Mouse (Mus musculus): ENCODE data around the gene Plch2. TPM values are rescaled to one million over a fixed set of nuclear protein-coding genes. Genes with fewer than 3 reads are reported as not detected.
A peak's percentile ranks its signal among the peaks of the same experiment; 100 is the strongest.

Gene Plch2
- total RNA-seq, 2 experiments from 2014 or later, result 0.33 to 0.35 TPM

DNA sequence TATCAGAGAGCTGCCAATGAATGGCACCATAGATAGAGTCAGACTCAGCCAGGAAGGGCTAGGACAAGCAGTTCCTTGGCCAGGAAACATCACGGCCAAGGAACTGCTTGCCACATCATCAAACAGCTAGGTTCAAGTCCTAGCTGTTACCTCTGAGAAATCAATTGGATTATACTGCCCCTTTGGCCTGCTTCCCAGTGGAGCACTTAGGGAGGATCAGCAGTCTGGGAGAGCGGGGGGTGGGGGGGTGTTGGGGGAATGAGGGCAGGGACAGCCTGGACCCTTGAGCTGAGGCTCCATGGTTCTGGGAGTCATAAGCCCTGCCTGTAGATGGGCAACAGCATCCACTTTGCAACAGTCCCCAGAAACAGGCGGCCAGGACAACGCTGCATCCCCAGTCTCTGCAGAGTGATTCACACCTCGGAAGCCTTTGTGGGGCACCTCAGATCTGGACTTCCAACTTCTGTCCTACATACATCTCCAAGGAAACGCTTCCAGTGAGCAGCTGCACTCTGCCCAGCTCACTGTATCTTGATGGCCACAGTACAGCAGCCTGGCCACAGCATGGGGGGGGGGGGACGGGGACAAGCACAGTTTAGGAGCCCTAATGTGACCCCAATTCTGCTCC is 34.2 kb downstream of the Plch2 start:
- no peak for DNase-seq (ENCODE audit: low spot score in 2 of 2)

DNA sequence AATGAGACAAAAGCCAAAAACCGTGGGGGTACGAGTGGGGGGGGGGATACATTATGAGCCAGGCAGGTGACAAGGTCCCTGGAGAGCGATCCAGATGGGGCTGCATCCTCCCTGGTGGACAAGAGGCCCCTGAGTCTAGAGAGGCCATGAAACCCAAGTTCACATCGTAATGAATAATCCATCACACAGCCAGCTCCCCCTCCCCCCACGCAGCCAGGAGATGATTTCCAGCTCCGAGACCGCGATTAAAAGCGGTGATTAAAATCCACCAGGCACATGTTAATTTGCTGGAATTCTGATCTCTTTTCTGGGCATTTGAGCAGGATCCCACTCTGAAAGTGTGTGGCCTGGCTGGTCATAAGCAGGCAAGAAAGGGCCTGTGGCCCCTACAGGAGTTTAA is 35.8 kb downstream of the Plch2 start:
- no peak for DNase-seq (ENCODE audit: low spot score in 2 of 2)

DNA sequence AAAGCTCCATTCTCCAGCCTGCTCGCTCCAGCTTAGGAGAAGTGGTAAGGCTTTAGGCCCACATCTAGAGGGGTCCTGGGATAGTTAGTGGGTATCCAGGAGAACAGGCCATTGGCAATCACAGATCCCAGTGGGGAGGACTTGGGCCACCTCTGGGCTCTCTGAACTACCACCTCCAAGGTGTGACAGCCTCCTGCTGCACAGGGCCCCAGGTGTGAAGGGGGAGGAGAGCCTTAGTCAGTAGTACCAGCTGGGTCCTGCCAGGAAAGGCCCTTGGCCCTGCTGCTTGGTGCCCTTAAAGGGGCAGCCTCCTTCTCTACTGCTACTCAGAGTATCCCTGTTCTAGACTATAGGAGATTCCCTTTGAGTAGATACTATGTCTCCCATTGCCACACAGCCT is 36.4 kb downstream of the Plch2 start:
- DNase-seq (ENCODE audit: low spot score in 2 of 2), result no peak

DNA sequence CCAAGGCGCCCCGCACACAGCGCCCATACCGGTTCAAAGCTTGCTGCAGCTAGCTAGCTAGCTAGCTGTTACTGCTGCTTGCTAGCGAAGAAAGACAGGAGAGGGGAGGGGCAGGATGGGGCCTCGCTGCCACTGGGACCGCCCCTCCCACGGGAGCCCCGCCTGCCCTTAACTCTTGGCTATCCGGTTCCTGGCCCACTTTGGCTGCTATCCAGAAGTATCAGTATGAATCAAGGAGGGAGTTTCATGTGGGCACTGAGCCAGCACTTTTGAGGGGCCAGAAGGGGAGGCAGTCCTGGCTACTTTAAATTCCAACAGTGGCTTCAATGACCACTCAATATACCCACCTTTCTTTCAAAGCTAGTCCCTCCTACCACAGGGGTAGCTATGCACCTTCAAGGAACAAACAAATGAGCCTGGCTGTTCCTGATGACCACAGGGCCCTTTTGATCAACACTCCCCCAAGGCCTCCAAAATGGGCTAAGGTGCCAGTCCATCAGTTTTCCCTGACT is 37.2 kb downstream of the Plch2 start:
- DNase-seq (ENCODE audit: low spot score in 2 of 2), result no peak

DNA sequence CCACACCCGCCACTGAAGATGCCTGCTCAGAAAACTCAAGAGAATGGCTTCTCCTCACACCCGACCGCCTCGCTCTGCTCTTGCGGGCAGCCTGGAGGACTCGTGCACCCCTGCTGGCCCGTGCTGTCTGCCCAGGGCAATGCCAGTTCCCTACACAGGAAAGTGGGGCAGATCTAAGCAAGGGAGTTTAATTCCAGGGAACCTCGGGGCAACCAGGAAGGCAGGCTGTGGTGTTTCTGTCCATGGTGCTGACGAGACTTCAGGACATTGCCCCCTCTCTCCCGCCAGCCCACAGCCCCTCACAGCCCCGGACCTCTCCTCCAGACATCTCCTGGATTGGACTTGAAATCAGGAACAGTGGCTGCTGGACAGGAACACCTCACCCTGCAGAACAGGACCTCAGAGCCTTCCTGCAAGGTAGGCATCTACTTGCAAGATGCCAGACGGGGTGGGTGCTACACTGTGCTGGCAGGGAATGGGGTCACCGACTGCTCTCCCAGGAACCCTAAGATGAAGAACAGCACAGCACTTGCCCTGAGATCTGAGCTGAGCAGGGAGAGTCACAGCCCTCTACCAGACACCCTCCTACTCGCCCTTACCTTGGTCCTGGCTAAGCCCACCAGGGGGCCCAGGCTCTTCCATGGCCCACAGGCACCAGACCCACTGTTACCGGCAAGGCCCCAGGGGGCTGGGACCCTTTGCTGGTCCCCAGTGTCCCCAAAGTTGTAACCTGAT is 37.8 kb downstream of the Plch2 start:
- DNase-seq (ENCODE audit: low spot score in 2 of 2), result peak in 1 of 2 experiments; percentile 26

DNA sequence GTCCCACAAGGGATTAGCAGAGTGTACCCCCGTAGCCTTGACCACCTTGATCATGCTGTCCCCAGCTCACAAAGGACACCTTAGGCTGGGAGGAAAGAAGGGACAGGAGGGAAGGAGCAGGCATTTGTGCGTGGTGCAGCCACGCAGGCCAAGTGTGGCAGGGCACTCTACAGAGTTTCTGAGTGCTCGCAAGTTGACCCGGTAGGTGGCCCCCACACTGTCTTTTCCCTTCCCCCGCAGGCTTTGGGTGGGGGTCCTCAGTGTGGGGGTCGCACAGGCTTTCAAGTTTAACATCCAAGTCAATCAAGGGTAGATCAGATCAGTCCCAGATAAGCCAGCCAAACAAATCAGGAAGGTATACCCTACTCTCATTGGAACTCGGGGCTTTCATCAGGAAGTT is 38.5 kb downstream of the Plch2 start:
- no peak for DNase-seq (ENCODE audit: low spot score in 2 of 2)

DNA sequence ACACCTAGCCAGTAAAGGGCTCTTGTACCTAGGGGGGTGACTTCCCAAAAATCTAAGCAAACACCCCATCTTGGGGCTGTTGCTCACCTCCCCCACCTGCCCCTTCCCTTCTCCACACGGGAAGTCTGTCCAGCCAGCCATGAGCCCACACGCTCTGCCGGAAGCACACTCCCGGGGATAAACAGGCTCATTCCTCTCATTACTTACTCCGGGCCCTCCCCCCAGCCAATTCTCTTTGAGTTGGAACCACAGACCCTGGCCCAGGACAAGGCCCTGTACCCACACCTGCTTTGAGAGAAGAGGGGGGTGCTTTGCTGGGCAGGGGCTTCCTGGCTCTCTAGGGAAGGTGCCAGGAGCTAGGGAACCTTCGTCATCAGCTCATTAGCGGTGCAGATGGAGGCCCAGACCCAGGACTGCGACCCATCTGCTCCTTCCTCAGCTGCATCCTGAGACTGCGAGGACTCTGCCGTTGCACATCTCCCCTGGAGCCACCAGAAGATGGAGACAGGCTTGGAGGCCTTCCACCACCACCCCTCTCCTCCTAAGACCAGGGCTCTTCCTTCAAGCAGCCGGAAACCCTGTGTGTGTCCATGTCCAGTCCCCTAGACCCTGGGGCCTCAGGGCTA is 39.2 kb downstream of the Plch2 start:
- DNase-seq (ENCODE audit: low spot score in 2 of 2), result no peak

DNA sequence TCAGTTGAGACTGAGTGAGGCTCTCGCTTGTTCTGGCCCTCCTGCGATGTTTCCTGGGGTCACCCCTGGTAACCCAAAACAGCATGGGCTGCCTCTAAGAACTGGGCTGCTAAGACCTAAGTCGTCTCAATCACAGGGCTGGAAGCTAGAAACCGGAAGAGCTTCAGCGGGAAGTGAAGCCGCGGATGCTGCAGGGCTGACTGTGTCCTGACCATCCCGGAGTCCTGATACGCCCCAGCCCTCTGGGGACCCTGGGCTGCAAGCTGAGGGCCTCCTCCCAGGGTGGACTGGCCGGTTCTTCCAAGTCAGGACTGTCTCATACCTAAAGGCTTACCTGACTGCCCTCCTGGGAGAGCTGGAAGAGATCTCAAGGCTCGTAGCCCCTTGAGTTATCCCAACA is 39.8 kb downstream of the Plch2 start:
- DNase-seq (ENCODE audit: low spot score in 2 of 2), result no peak

DNA sequence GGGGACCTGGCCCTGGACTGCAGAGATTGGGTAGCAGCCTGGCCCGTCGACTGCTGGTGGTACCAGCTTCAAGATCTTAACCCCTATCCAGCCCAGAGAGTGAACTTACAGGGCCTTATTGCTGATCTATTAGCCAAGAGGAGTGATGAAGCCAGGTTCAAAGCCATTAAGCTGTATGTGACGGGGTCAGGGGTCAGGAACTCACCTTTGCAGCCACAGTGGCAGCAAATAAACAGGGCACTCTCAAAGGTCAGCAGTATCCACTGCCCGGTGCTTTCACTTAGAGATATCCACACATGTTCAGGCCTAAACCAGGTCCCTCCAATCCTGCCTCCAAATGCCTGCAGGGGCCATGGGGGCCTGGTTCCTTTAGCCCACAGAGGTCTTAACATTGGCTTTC is 41.0 kb downstream of the Plch2 start:
- no peak for DNase-seq (ENCODE audit: low spot score in 2 of 2)

DNA sequence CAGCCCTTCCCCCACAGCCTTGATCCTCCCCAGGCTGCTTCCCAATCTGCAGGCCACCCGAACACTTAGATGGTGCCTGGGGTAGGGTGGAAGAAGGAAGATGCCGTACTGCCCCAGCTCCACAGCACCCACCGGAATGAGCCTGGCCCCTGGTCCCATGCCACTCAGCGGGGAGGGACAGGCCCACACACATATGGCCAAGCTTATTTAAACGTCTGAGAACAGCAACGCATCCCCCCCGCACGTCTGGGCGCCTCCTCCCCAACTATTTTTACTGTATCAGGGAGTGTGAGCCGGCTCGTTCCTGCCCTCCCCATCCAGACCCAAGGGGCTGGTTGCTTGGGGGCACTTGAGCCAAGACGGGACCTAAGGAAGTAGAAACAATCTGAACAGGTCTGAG is 41.8 kb downstream of the Plch2 start:
- DNase-seq (ENCODE audit: low spot score in 2 of 2), result no peak

DNA sequence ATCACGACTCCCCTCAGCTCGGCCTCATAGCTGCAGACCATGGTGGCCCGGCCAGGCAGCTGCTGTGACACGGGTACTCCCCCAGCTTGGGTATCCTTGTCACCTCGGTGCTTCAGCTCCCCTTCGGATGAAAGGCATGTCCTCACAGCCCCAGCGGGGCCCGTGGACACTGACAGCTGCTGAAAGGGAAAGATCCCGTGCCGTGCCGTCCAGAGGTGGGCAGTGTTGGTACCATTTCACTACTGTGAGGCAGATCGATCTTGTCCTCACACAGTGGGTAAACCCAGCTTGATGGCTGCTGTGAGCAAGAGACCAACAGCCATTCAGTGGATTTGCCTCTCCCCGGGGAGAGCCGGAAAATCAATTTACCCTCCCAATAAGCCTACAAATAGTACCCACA is 42.3 kb downstream of the Plch2 start:
- no peak for DNase-seq (ENCODE audit: low spot score in 2 of 2)

DNA sequence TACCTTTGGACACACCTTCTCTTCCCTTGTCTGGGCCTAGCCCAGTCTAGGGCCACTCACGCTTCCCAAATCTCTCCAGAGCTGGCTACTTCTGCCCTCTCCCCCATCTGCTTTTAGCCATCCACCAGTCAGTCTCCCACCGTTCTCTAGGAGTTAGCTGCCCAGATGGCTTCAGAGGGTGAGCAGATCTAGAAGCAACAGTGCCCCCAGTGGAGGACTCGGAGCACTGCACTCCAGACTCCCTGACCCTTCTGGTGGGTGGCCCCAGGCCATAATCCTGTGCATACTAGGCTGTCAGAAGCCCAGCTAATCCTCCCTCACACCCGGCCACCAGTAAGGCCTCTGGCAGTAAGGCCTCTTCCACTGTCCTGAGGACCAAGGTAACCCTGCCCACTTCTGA is 43.8 kb downstream of the Plch2 start:
- DNase-seq (ENCODE audit: low spot score in 2 of 2), result peak; percentile 52 to 56

DNA sequence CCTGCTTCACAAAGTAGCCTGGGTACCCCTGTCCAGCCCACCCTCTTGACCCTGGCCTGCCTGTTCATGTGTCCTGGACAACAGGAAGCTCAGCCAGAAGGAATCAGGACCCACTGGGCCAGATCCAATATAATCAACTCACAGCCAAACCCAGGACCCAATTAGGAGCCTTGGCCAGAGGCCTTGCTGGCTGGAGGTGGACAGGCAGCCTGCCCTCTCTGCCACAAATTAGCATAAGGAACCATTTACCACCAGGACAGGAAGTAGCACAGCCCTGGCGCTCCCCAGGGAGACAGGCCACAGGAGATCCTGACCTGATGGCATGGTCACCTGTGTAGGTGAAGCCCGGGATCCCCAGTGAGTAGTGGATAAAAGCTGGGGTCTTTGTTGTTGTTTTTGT is 44.5 kb downstream of the Plch2 start:
- DNase-seq (ENCODE audit: low spot score in 2 of 2), result no peak

DNA sequence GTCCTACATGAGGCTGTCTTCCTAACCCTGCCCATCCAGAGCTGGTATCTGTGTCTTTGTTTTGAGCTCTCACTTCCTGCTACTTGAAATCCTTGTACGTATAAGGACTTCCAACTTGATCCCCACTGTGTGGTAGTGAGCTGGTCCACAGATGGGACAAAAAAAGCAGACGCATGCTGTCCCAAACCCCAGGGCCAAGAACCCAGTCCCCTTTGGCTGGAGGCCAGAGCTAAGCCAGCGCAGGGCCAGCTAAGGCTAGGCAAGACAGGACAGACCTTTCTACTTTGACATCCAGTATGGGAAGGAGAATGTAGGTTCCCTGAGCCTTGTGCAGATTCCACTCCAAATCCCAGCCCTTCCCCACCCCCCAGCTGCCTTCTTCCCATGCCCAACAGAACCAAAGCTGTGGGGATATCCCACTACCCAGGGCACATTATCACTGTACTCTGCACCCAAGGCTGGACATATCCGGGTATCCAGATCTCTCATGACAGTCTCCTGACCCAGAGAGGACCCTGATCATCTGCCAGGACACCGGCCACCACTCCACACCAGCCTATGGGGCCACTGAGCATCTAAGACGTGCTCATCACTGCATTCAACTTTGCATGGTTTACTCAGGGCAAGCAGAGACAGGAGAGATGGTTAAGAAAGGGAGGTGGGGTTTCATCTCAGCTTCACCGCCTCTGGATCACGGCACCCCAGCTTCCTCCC is 45.1 kb downstream of the Plch2 start:
- DNase-seq (ENCODE audit: low spot score in 2 of 2), result no peak

DNA sequence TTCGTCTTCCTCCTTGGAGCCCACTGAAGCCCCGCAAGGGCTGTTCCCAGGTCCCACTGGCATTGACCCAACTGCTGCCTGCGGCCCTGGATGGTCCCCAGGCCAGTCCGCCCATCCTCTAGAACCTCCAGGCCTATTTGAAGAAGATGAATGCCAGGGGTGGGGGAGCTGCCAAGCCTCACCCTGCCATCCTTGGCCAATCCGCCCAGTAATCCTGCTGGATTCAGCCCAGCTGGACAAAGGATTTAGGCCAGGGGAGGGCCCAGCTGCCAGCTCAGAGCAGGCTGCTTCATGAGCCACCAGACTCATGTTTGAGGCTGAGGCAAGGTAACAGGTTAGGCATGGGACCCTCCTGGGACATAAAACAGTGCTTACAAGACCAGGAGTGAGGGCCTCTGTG is 45.7 kb downstream of the Plch2 start:
- no peak for DNase-seq (ENCODE audit: low spot score in 2 of 2)

DNA sequence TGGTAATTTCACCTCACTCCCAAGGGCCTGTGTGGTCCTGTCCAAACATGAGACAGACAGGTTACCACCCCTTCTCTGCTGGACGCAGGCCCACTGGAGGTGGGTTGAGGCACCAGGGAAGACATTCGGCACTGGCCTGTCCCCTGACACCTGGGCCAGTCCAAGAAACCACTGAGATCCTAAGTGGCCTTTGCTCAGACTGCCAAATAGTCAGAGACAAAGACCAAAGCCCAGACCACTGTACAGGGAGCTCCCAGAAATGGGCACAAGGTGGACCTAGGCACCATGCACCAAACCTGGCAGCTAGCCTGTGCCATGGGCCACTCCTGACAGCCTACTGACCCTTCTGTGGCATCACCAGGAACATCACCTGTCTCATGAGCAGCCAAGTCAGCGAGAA is 47.4 kb downstream of the Plch2 start:
- no peak for DNase-seq (ENCODE audit: low spot score in 2 of 2)

DNA sequence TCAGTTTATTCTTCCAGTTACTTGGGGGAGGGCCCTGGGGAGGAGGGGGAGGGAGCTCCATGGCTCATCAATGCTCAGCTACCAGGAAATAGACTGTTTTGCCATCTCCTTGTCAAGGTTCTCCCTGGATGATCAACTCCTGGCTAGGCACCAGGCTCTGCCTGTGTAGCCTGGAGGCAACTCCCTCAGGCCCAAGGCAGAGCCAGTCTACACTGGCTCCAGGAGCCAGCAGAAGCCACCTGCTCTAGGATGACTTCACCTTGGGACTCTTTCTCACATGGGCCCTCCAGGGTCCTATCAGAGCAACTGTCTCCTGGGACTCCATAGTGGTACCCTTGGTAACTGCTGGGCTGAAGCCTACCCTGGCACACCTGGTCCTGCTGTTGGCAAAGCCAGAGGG is 48.5 kb downstream of the Plch2 start:
- DNase-seq (ENCODE audit: low spot score in 2 of 2), result no peak

DNA sequence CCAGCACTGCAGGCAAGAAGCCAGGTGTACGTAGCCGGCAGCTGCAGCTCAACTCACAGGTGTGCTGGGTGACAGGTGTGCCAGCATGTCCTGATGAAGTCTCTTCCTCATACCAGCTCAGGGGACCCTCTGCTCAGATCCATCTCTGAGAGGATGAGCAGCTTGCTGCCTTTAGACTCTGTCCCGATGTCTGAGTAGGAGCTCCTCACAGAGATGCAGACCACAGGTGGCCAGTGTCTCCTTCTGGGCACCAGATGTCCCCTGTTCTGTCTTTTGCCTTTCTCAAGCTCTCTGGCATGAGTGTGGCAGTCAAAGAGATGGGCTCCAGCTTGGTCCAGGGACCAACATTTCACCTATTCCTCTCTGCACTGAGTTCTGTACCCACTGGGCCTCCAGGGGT is 48.9 kb downstream of the Plch2 start:
- no peak for DNase-seq (ENCODE audit: low spot score in 2 of 2)

DNA sequence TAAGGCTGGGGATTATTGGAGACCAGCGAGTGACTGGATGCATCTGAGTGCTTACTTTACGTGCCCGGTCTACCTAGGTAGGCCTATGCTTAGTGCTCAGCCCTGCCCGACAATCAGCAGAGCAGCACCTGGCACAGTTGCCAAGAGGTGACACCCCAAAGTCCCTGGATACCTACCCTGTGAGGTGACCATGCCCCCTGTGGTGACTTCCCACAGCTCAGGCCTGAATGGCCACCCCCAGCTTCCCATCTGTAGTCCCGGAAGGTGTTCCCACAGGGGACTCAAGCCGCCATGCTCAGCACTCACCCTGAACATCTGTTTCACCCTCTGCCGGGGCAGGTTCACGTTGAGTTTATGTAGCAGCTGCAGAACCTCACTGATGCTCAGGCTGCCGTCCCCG is 50.3 kb downstream of the Plch2 start:
- DNase-seq (ENCODE audit: low spot score in 2 of 2), result no peak

DNA sequence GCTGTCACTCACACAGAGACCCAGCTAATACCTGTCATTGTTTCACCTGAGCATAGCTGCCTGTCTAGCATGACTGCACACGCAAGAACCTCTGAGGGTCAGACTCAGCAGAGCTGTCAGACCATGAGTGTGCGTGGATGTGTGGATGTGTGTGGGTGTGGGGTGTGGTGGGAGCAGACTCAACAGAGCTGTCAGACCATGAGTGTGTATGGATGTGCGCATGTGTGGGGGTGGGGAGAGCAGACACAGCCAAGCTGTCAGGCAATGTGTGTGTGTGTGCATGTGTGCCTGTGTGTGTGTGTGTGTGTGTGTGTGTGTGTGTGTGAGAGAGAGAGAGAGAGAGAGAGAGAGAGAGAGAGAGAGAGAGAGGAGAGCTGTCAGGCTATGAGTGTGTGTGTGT is 51.3 kb downstream of the Plch2 start:
- DNase-seq (ENCODE audit: low spot score in 2 of 2), result no peak

DNA sequence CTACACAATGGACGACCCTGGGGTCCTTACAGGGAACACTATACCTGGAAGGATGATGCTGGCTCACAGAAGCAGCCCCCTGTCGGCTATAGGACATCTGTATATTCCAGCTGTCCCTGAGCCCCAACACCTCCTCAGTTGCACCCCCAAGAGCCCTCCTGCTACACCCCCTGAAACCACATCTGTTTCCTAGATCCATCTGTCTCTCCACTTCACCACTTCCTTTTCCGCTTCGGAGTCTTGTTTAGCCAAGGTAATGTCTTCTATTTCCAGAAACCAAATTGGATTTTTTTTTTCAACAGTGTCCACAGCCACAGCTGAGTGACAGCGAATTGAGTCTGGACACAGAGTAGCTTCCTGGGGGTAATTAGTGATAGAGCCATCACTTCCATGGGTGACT is 57.2 kb downstream of the Plch2 start:
- no peak for DNase-seq (ENCODE audit: low spot score in 2 of 2)

Measured in adrenal gland, adult 18-20 months (tissue).